Mouse (Mus musculus) liver, adult 2 months (tissue): ENCODE measurements around the gene Ctbp2. TPM values are rescaled to one million over a fixed set of nuclear protein-coding genes. Genes with fewer than 3 reads are reported as not detected.
A peak's percentile ranks its signal among the peaks of the same experiment; 100 is the strongest.

Experiments used
- DNase-seq: peaks from one replicate; pipeline ENCODE4 v3.0.0-alpha.2; 2011; ENCODE audit warnings: low read depth, low spot score; ENCODE audit errors: extremely low read depth
- H3K27ac ChIP-seq: fragments of 200-500 bp; replicated peaks from 2 replicates; pipeline ENCODE4 v1.5.1; 2012; ENCODE audit warnings: low read depth, mild to moderate bottlenecking, control low read depth, inconsistent platforms, low read length; ENCODE audit not compliant: insufficient read depth
- H3K27me3 ChIP-seq: fragments of 200-500 bp; 2 replicates; pipeline ENCODE4 v1.6.1; 2012; ENCODE audit warnings: mild to moderate bottlenecking, moderate library complexity, low read length, inconsistent platforms; ENCODE audit not compliant: control insufficient read depth, insufficient read depth
- H3K36me3 ChIP-seq: fragments of 200-500 bp; 2 replicates; pipeline ENCODE4 v1.6.1; 2012; ENCODE audit warnings: low read length, inconsistent platforms; ENCODE audit not compliant: control insufficient read depth, insufficient read depth
- H3K4me1 ChIP-seq: fragments of 200-500 bp; 2 replicates; pipeline ENCODE4 v1.6.1; 2011; ENCODE audit warnings: low read length; ENCODE audit not compliant: control insufficient read depth, insufficient read depth
- H3K4me3 ChIP-seq: fragments of 200-500 bp; 2 replicates; pipeline ENCODE4 v1.5.1; 2011; ENCODE audit warnings: low read depth, mild to moderate bottlenecking, control low read depth, low read length, moderate library complexity; ENCODE audit not compliant: insufficient read depth
- H3K79me2 ChIP-seq: fragments of 200-500 bp; 2 replicates; pipeline ENCODE4 v1.6.1; 2012; ENCODE audit warnings: inconsistent platforms, mild to moderate bottlenecking, low read length, moderate library complexity; ENCODE audit not compliant: control insufficient read depth, insufficient read depth
- H3K9ac ChIP-seq: fragments of 200-500 bp; 2 replicates; pipeline ENCODE4 v1.6.1; 2012; ENCODE audit warnings: low read depth, mild to moderate bottlenecking, control low read depth, inconsistent platforms, low read length
- CTCF ChIP-seq: fragments of 200-500 bp; IDR thresholded peaks from 2 replicates; pipeline ENCODE4 v1.5.1; 2011; ENCODE audit warnings: low read depth, low read length, control low read depth
- POLR2A ChIP-seq: fragments of 200-500 bp; IDR thresholded peaks from 2 replicates; pipeline ENCODE4 v1.6.1; 2011; ENCODE audit warnings: low read length, control low read depth; ENCODE audit not compliant: insufficient read depth; ENCODE audit errors: extremely low read depth
- WGBS: fragments of 180-500 bp; shearing (Covaris S2); methylation state at CpG from one replicate; pipeline ENCODE4 v1.1.7; 2018; 5-methylcytosine and 5-hydroxymethylcytosine counted together
- polyA plus RNA-seq: library from polyadenylated mRNA; depleted of rRNA; stranded (reverse); fragments of >200 nt; gene quantifications from 2 replicates; pipeline ENCODE4 v1.2.3, GENCODE M21; 2012
- total RNA-seq: library from RNA; depleted of rRNA; stranded (reverse); fragments of >200 nt; gene quantifications from 2 replicates; pipeline ENCODE4 v1.2.3, GENCODE M21; 2014

The Ctbp2 gene
- total and polyA plus RNA-seq, 2 experiments = 2.2 to 3.8 TPM

DNA sequence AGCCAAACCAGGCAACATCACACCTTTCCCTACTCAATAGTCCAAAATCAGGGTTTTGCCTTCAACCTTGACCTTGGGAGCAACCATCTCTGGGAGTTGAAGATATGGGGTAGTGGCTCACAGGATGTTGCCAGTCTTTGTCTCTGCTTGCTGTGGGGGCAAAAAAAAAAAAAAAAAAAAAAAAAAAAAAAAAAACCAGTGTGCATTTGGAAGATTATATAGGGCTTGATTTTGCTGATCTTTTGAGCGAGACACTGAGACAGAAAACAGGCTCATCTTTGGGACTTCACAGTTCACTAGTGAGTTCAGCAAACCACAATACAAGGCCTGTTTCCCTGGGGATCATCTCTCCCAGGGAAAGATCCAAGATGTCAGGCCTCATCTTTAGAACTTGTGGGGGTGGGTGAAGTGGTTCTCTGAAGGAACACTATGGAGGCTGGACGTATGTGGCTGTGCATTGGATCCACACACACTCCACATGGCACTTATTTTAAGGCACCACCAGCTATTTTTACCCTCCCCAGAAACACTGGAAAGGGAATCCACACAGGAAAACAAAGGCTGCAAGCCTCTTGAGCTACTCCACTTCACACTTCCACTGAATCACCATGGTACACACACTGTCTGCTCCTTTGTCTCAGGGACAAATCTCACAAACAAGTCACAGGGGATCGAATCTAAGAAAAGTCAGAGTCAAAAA, 84.4 kb downstream of the Ctbp2 start:
- peaks cover 6% of the 10 kb centered on the region; the same call in 1 of the 2 replicates for H3K4me1 ChIP-seq
- H3K36me3 ChIP-seq = no peaks in the 10 kb centered on the region
- no peak overlapping the region for H3K27ac ChIP-seq
- H3K4me3 ChIP-seq = no peak overlapping the region
- WGBS = 81% methylated on average over 3 of the region's 3 CpGs
- no peak overlapping the region for H3K9ac ChIP-seq
- DNase-seq = no peak
- H3K27me3 ChIP-seq = no peaks in the 10 kb centered on the region
- H3K79me2 ChIP-seq = no peaks in the 10 kb centered on the region
- TF ChIP-seq POLR2A = no peak
- no peak for TF ChIP-seq CTCF

GRCm38 (mm10) chr7:133037618-133038017, 86.5 kb downstream of the Ctbp2 start:
- Histone ChIP-seq H3K27ac (peak overlapping the region; percentile 22; the same call in 1 of the 2 replicates), H3K79me2 (no peaks in the 10 kb centered on the region), H3K4me3 (no peak overlapping the region), H3K27me3 (no peaks in the 10 kb centered on the region), H3K4me1 (peaks cover 6% of the 10 kb centered on the region; the same call in 1 of the 2 replicates), H3K9ac (no peak overlapping the region), H3K36me3 (no peaks in the 10 kb centered on the region)
- no peak for DNase-seq
- 71% methylated on average over 4 of the region's 4 CpGs for WGBS
- TF ChIP-seq POLR2A = no peak
- no peak for TF ChIP-seq CTCF

DNA sequence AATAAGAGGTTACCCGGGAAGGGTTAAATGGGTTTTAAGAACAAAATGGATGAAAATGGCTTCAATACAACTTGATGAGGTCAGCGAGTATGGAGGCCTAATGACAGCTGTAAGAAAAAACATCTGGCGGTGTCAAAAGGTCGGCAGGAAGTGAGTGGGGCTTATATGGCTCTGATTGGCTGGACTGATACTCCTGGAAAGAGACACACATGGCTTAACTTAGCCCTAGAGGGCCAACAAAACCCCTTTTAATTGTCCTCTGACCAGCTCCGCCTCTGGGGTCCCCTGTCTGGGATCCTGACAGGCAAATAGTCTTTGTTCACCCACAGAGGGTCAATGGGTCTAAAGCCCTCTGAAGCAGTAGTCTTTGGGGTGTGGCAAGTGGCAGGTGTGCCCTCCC, 86.9 kb downstream of the Ctbp2 start:
- peak overlapping the region; percentile 22 for H3K27ac ChIP-seq
- no peaks in the 10 kb centered on the region for H3K27me3 ChIP-seq
- H3K36me3 ChIP-seq = no peaks in the 10 kb centered on the region
- H3K4me3 ChIP-seq = no peak overlapping the region
- DNase-seq = no peak
- no peak overlapping the region for H3K9ac ChIP-seq
- no peaks in the 10 kb centered on the region for H3K79me2 ChIP-seq
- peaks cover 6% of the 10 kb centered on the region; the same call in 1 of the 2 replicates for H3K4me1 ChIP-seq
- WGBS = 80% methylated on average over 5 of the region's 5 CpGs
- no peak for TF ChIP-seq POLR2A
- TF ChIP-seq CTCF = no peak

DNA sequence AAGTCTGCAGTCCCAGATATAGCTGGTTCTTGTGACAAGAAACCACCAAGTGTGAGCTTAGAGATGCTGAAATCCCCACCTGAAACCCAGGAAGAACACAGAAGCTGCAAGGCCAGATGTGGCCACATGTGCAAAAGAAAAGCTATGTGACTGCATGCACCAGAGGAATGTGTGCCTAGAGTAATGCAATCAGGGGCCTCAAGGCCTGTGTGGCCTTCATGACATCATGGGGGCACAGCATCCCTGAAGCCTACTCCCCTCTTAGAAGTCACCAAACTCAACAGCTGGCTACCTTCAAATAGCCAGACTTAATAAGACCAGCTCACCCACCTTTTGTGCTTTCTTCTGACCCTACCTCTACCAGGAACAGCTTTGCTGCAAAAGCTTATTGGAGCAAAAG, 88.3 kb downstream of the Ctbp2 start:
- H3K27ac ChIP-seq = no peak overlapping the region
- DNase-seq = no peak
- no peaks in the 10 kb centered on the region for H3K36me3 ChIP-seq
- no peaks in the 10 kb centered on the region for H3K79me2 ChIP-seq
- TF ChIP-seq POLR2A (no peak), CTCF (no peak)
- H3K27me3 ChIP-seq = no peaks in the 10 kb centered on the region
- H3K4me1 ChIP-seq = peaks cover 4% of the 10 kb centered on the region; the same call in 1 of the 2 replicates
- no peak overlapping the region for H3K9ac ChIP-seq
- no peak overlapping the region for H3K4me3 ChIP-seq

DNA sequence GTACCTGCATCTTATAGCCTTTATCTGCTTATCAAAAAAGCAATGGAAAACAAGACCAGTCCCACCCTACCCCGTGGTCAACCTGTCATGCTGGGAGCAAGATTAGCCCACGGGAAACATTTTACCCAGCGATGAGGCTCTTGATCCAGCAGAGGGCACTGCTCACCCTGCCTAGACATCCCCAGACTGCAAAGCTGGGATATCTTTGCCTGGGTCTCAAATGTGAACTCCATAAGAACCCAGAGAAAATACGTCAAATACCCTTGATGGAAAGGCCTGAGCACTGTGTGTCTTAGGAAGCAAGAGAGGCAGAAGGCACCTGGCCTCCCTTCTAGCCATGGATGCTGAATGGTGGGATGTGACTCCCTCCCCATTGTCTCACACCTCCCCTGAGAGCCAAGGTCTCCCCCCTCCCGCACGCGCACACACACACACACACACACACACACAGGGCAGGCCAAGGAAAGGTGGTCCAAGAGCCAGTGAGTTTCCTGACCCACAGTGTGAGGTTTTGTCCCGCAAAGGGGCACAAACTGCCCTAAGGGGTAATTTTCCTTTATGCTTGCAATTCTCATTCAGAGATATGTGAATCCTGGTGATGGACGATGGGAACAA, 91.5 kb downstream of the Ctbp2 start:
- TF ChIP-seq CTCF = peak; percentile 85
- TF ChIP-seq POLR2A = no peak
- 49% methylated on average over 9 of the region's 9 CpGs for WGBS
- Histone ChIP-seq H3K79me2 (no peaks in the 10 kb centered on the region), H3K9ac (no peak overlapping the region), H3K4me3 (no peak overlapping the region), H3K27ac (no peak overlapping the region), H3K4me1 (no peaks in the 10 kb centered on the region; the same call in 1 of the 2 replicates), H3K36me3 (no peaks in the 10 kb centered on the region), H3K27me3 (no peaks in the 10 kb centered on the region)
- DNase-seq = no peak
